Mouse (Mus musculus): ENCODE measurements at regions not wholly inside any gene's neighbourhood (a gene's known extent, or its start where the extent isn't known, plus 50 kb on each side); places are given as distances from the start of the nearest gene placed in this dataset.
A peak's percentile ranks its signal among the peaks of the same experiment; 100 is the strongest.

GRCm38 (mm10) chr3:154513566-154513965 lies 82.9 kb upstream of the Cryz start:
- DNase-seq (ENCODE audit: low read depth, low spot score), result no peak

GRCm38 (mm10) chr3:154510160-154510559 lies 86.4 kb upstream of the Cryz start:
- no peak for DNase-seq (ENCODE audit: low read depth, low spot score)

- DNase-seq (ENCODE audit: low read depth, low spot score), result no peak
Observed at GRCm38 (mm10) chr3:154509394-154509793, 87.1 kb upstream of the Cryz start.

- no peak for DNase-seq (ENCODE audit: low read depth, low spot score)
Observed at GRCm38 (mm10) chr3:154493387-154493920, 103.1 kb upstream of the Cryz start.

GRCm38 (mm10) chr3:154472426-154472825 lies 124.1 kb upstream of the Cryz start:
- DNase-seq (ENCODE audit: low read depth, low spot score), result peak; percentile 28

- DNase-seq (ENCODE audit: low read depth, low spot score), result no peak
Observed at GRCm38 (mm10) chr3:154467581-154468374, 128.7 kb upstream of the Cryz start.

GRCm38 (mm10) chr3:154458208-154458607 lies 127.7 kb upstream of the Lhx8 start:
- no peak for DNase-seq (ENCODE audit: low read depth, low spot score)

GRCm38 (mm10) chr3:154453025-154453424 lies 122.6 kb upstream of the Lhx8 start:
- DNase-seq (ENCODE audit: low read depth, low spot score), result no peak

- no peak for DNase-seq (ENCODE audit: low read depth, low spot score)
Observed at GRCm38 (mm10) chr3:154452585-154452984, 122.1 kb upstream of the Lhx8 start.

GRCm38 (mm10) chr3:154451169-154451568 lies 120.7 kb upstream of the Lhx8 start:
- no peak for DNase-seq (ENCODE audit: low read depth, low spot score)

GRCm38 (mm10) chr3:154443351-154444075 lies 113.1 kb upstream of the Lhx8 start:
- DNase-seq (ENCODE audit: low read depth, low spot score), result no peak

- DNase-seq (ENCODE audit: low read depth, low spot score), result no peak
Observed at GRCm38 (mm10) chr3:154441454-154441853, 111.0 kb upstream of the Lhx8 start.

GRCm38 (mm10) chr3:154440899-154441298 lies 110.4 kb upstream of the Lhx8 start:
- DNase-seq (ENCODE audit: low read depth, low spot score), result no peak

- no peak for DNase-seq (ENCODE audit: low read depth, low spot score)
Observed at GRCm38 (mm10) chr3:154430856-154431255, 100.4 kb upstream of the Lhx8 start.

GRCm38 (mm10) chr3:154429666-154430065 lies 99.2 kb upstream of the Lhx8 start:
- DNase-seq (ENCODE audit: low read depth, low spot score), result no peak

GRCm38 (mm10) chr3:154424589-154424988 lies 94.1 kb upstream of the Lhx8 start:
- DNase-seq (ENCODE audit: low read depth, low spot score), result no peak

- DNase-seq (ENCODE audit: low read depth, low spot score), result no peak
Observed at GRCm38 (mm10) chr3:154421461-154421950, 91.0 kb upstream of the Lhx8 start.

- no peak for DNase-seq (ENCODE audit: low read depth, low spot score)
Observed at GRCm38 (mm10) chr3:154418177-154418832, 87.8 kb upstream of the Lhx8 start.

- DNase-seq (ENCODE audit: low read depth, low spot score), result no peak
Observed at GRCm38 (mm10) chr3:154414358-154414757, 83.9 kb upstream of the Lhx8 start.

- no peak for DNase-seq (ENCODE audit: low read depth, low spot score)
Observed at GRCm38 (mm10) chr3:154410292-154410691, 79.8 kb upstream of the Lhx8 start.

GRCm38 (mm10) chr3:154402081-154402480 lies 71.6 kb upstream of the Lhx8 start:
- DNase-seq (ENCODE audit: low read depth, low spot score), result no peak

- peak; percentile 32 for DNase-seq (ENCODE audit: low read depth, low spot score)
Observed at GRCm38 (mm10) chr3:154393626-154394025, 63.2 kb upstream of the Lhx8 start.

Data from ES-CJ7 (cell line).